Mouse (Mus musculus) spleen, embryonic (tissue): ENCODE measurements around the gene Vmn1r67.

Experiments
- CTCF ChIA-PET: fragments of 350-600 bp; sonication (Branson Sonifier 250); formaldehyde crosslinking; loops from one replicate; lab custom pipeline; 2022; lab: Charles Lee

Vmn1r67 gene

GRCm38 (mm10) chr7:10443031-10443430 lies at the start of gene Vmn1r67:
Vmn1r67 (plus strand) TSS chr7:10443331.
- CTCF ChIA-PET, result no interaction called here

- CTCF ChIA-PET, result interaction anchor here (0.7 kb wide), 1 partner anchor 174 kb away, joined by 3 read pairs; no protein-coding TSS in a partner anchor
Observed at GRCm38 (mm10) chr7:10458166-10458565, 15.0 kb downstream of the Vmn1r67 start.

- CTCF ChIA-PET, result no interaction called here
Observed at GRCm38 (mm10) chr7:10479813-10480212, 36.7 kb downstream of the Vmn1r67 start.

GRCm38 (mm10) chr7:10480588-10481233 lies 37.6 kb downstream of the Vmn1r67 start:
- CTCF ChIA-PET, result no interaction called here

GRCm38 (mm10) chr7:10494786-10495521 lies 51.8 kb downstream of the Vmn1r67 start, which contains the start of gene Zik1:
Zik1 (minus strand) TSS chr7:10495394.
- CTCF ChIA-PET, result no interaction called here

- CTCF ChIA-PET, result no interaction called here
Observed at GRCm38 (mm10) chr7:10495578-10495977, 52.4 kb downstream of the Vmn1r67 start.
